Mouse (Mus musculus) heart, adult 2 months (tissue): Measurements from ENCODE around the gene Mettl23.

Source experiments
- CTCF ChIP-seq: fragments of 200-600 bp; IDR thresholded peaks from 2 replicates; pipeline ENCODE4 v1.8.1; 2022; ENCODE audit warnings: antibody characterized with exemption, mild to moderate bottlenecking, moderate library complexity
- POLR2A ChIP-seq: fragments of 200-500 bp; IDR thresholded peaks from 2 replicates; pipeline ENCODE4 v1.6.1; 2011; ENCODE audit warnings: mild to moderate bottlenecking, low read depth, low read length, control low read depth; ENCODE audit not compliant: insufficient read depth

GRCm38 (mm10) chr11:116825230-116825629 is 17.8 kb upstream of the Mettl23 start:
- TF ChIP-seq CTCF (no peak), POLR2A (no peak)
